Mouse (Mus musculus) liver, adult (tissue): ENCODE measurements around the gene Havcr1.
"Not testable (repeated sequence)": the region's sequence is repeated elsewhere in the genome, so short reads cannot be mapped to it uniquely, and the experiment has no call there.

Source experiments
- GATA4 ChIP-seq: IDR thresholded peaks from 2 replicates; pipeline ENCODE4 v1.6.1; 2014; ENCODE audit warnings: mild to moderate bottlenecking, low read length; ENCODE audit not compliant: insufficient replicate concordance

The Havcr1 gene

DNA sequence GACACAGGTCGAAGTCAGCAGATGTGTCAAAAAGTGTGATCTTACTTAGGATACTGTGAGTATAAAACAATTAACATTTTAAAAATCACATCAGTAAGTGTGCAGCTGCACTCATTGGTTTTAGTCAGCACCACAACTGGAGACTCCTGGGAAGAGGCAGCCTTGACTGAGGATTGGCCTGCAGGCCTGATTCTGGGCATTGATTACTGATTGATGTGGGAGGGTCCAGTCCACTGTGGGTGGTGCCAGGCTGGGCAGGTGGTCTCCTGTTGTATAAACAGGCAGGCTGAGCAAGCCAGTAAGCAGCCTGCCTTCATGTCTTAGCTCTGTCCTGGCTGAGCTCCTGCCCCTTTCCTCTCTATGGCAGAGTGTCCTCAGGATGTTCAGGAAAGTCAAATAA, at the start of gene Havcr1:
Gene Havcr1 (plus strand): TSS at position 5 of the 400 bp plus-strand sequence.
- TF ChIP-seq GATA4: not testable (repeated sequence)

DNA sequence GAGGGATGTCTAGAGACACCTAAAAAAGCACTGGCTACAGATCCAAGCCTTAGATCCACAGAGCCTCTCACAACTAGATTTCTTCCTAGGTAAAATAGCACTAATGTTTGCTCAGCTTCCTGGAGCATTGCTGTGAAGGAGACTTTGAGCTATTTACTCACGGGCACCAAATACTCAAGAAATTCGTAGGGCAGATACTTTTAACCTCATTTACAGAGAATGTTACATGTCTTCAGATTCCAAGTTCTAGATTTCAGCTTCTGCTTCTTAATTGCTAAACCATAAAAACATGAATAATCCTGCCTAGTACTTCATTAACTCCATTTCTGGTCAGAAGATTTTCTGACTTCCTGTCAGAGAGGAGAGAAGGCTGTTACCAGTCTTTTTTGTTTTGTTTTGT, 44.7 kb upstream of the Havcr1 start:
- no peak for TF ChIP-seq GATA4

DNA sequence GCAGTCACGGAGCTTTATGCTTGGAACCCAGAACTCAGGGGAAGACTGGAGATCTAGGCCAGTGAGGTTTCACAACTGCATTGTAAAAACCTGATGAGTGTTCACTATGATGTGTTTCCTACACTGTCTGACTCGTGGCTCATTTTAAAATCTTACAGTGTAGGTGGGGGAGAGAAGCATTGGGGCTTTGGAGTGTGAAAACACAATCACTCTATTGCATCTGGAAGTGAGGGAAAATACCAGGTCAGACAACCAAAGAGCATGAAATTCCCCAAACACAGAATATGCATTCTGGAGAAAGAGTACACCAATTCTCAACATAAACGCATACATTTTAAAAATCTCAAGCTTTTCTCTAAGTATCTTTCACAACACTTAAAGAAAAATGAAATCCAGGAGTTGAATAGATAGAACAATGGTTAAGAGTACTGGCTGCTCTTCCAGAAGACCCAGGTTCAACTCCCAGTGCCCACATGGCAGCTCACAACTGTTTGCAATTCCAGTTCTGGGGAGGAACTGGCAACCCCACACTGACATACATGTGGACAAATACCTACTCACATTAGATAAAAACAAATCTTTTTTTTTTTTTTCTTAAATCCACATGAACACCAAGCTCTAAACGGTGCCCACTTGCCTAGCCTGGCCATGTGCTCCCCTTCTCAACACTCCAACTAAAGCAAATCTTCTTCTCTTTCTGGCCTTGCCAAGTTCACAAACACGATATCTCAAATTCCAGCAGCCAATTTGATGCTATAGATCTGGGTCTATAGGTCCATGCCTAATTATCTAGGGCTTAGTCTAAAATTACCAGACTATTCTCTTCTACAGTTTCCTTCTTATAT, 37.2 kb upstream of the Havcr1 start:
- TF ChIP-seq GATA4: no peak

DNA sequence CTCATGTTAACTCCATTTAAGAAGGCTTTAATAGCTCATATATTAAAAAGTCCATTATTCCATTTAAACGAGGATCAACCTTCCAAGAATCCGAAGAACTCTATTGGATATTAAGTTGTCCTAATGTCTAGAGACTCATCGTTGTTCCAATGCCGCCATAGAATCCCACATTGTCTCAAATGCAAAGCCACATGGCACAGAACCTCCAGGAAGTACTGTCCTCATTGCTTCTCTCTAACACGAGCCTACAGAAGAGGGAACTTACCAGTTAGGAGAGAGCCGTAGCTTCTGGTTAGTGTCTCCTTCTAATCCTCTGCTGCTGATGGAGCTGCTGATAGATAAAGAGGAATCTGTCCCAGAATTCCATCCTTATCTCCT, 36.6 kb upstream of the Havcr1 start:
- no peak for TF ChIP-seq GATA4

DNA sequence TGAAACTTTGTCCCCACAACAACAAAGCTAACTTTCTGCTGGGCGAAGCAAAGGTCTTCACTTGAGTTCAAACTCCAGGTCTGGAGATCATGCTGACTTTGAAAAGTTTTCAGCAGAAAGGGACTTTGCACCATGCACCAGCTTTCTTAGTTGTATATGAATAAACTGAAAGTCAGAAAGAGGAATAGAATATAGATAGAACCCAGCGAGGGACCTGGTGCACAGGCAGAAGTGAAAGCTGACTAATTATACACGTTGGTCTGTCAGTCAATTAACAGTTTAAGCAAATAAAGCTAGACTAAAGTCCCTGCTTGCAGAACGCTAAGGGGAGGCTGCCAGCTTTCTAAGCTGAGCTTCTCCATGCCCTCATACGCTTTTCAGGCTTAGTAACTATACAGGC, 36.0 kb upstream of the Havcr1 start:
- no peak for TF ChIP-seq GATA4

DNA sequence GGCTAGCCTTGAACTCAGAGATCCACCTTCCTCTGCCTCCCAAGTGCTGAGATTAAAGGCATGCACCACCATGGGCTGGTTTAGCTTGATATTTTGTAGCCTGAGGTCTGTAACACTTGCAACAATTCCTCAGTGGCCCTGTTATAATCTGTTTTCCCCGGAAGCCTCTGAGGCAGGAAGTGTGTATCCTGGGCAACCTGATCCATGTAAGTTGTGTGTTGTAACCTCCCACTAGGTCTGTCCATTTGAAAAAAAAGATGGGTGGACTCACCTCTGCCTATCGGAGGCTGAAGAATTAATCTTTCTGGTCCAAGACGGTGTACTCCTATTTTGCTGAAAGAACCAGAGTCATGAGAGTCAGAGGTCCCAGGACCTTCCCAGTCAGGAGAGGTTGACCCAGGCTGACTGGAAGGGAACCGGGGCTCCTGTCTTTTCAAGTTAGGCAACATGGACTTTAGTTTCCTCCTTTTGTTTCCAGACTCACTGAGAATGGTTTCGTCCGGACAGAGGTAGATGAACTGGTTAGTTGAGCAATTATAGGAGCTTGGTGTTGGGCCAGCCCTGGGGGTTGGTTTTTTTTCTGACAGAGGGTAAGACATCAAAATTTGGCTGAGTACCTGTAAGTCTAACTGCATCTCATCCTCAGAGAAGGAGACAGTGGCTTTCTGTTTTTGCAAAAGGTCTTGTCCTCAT, 28.1 kb upstream of the Havcr1 start, which contains the start of gene Timd2:
Gene Timd2 (minus strand): TSS at position 398 of the 693 bp plus-strand sequence.
- TF ChIP-seq GATA4: no peak

DNA sequence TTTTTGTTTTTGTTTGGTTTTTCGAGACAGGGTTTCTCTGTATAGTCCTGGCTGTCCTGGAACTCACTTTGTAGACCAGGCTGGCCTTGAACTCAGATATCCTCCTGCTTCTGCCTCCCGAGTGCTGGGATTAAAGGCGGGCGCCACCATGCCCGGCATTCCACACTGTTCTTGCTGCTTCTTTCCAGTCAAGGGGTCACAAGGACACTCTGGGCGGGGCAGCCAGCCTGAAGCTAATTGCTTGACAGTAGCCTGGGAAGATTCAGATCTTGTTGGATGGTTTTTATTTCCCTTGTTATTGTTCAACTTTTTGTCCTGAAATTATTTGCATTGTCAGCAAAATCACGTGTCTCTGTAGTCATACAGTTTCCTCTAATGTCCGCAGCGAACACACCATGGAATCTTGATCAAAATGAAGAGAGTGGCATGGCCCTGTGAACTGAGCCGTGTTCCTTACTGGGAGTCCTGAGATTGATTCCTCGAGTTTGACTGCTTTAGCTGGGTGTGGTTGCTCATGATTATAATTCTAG, 3.3 kb upstream of the Havcr1 start:
- TF ChIP-seq GATA4: no peak

DNA sequence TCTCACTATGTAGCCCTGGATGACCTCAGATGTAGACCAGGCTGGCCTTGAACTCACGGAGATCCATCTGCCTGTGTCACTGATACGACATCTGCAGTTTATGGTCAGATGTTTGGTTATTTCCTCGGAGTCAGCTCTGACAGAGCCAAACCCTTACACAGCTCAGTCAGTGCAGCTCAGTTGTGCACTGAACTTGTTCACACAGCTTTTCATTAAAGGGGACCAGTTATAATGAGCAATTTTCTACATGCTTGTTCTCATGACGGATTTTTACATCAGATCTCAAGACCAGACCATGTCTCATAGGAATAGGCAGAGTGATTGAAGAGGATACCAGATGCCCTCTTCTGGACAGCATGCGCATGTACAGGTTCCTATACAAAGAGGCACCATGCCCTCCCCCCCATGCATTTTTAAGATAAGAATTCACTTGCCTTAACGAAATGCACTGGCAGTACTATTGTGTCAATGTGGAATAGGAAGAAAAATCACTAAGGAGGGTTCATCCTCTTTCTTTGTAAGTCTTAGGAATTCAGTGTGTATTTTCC, 1.6 kb upstream of the Havcr1 start:
- no peak for TF ChIP-seq GATA4

DNA sequence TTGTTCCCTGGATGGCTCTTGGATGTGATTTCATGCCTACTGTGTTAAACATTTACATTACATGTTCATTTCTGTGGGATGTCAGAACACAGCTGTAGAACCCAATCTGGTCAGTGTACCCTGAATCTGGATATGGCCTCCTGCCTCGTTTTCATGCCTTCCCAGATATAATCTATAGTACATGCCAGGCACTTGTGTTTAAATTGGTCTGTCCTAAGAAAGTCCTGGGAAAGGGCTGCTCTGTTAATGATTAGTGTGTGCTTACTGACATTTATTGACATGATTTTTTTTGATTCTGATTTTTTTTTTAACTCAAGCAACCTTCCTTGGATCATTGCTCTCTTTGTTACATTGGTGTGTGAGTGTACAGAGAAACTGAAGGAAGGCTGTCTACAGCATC, 263 bp upstream of the Havcr1 start:
- TF ChIP-seq GATA4: no peak

DNA sequence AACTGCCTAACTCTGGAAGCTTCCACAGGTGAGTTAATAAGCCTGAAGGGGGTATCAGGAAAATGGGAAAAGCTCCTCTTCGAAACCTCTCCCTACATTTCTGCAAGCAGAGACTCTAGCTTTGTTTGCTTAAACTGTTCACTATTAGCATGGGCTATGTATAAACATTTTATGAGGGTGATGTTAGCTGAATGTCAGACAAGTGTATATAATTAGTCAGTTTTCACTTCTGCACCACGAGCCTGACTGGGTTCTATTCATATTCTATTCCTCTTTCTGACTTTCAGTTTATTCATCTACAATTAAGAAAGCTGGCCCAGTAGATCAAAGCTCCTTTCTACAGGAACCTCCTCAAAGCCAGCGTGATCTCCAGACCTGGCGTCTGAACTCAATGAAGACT, 4.6 kb downstream of the Havcr1 start:
- no peak for TF ChIP-seq GATA4

DNA sequence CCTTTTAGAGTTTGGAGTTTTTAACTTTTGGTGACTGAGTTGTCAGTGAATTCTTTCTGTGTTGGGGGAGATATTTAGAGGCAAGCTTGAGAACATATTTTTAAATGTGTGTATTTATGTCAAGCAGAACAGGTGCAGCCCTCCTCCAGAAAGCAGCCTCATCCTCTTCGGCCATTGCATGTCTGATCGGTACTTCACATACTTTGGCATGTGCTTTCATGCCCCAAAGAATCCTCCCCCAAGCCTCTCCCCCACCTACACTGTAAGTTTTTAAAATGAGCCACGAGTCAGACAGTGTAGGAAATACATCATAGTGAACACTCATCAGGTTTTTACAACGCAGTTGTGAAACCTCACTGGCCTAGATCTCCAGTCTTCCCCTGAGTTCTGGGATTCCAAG, 6.0 kb downstream of the Havcr1 start:
- TF ChIP-seq GATA4: no peak

DNA sequence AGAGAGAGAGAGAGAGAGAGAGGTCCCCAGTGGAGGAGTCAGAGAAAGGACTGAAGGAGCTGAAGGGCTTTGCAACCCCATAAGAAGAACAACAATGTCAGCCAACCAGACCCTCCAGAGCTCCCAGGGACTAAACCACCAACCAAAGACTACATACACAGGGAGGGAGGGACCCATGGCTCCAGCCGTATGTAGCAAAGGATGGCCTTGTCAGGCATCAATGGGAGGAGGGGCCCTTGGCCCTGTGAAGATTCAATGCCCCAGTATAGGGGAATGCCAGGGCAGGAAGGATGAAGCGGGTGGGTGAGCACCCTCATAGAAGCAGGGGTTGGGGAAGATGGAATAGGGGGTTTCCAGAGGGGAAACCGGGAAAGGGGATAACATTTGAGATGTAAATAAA, 6.8 kb downstream of the Havcr1 start:
- TF ChIP-seq GATA4: no peak

DNA sequence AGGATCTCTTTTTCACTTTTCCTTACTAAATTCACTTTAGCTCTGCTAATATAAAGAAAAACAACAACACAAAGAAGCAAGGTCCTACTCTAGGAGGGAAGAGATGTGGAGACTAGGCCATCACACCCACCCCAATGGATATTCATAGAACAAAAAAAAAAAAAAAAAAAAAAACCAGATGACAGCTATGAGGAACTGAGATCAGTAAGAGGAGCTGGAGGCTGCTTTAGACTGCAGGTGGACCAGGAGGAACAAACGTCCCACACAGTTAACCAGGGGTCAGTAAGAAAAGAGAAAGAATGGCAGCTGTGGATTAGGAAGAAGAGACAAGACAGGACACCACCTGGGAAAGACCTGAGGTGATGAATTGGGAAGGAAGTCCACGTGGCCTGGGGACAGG, 13.1 kb downstream of the Havcr1 start:
- TF ChIP-seq GATA4: no peak

DNA sequence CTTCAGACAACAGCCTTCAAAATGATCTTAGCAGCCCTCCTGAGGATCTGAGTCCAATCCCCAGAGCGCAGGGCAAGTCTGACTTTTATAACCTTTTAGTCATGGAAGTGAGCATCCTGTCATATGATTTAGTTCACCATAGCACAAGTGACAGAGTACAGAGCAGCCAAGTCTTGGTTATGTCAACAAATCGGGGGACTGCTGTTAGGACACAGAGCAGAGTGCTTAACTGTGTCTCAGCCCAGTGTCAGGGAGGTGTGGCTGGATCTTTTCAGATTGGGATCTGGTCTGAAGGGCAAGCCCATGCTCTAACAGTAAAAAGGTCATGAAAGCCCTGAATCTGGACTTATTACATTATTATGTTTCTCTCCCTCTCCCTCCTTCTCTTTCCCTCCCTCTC, 18.8 kb downstream of the Havcr1 start:
- no peak for TF ChIP-seq GATA4

DNA sequence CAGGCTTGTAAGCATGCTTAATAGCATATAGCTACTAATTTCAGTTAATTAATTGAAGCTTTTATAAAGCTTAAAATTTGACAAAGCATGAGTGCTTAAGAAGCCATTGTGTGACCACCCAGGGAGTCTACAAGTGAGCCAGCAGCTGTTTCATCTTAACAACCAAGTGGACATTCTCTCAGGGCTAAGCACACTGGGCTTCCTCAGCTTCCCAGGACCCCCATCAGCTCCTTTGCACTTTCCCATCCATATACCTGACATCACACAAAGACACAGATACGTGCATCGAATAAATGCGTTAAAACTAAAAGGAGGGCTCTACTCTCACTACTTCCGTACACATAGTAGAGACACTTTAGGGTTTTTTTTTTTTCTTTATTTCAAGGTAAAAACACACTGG, 19.8 kb downstream of the Havcr1 start:
- TF ChIP-seq GATA4: no peak

DNA sequence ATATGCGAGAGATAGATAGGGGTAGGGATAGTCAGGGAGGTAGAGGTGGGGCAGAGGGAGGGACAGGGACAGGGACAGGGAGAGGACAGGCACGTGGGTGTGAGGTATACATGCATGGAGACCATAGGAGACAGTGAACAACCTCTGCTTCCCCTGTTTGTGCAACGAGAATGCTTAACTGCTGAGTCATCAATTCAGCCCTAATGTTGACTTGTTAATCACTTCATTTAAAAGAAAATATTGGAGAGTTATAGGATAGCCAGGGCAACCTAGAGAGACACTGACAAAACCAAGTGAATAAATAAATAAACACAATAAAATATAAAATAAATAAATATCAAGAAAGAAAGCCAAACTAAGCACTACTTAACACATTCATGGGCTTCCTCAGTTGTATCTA, 42.0 kb downstream of the Havcr1 start:
- TF ChIP-seq GATA4: no peak
